28 mouse cellular contexts compared by ENCODE assay signal in the genomic region with DNA sequence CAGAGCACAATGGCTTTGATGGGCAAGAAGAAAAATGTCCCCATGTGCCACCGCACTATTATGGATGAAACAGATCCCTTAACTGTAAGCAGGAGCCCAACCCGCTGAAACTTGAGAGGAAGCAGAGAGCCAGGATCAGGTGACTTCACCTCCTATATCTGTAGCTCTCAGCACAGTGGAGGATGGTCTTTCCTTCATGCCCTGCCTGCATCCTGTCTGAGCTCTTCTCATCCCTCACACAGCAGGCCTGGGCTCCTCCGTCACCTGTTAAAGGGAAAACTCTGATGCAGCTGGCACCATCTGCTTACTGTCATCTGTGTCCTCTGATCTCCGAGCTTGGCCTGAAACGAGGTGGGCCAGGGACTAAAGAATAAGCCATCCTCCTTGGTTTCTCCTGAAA.
A peak's percentile ranks its signal among the peaks of the same experiment; 100 is the strongest.
DNase-seq lines count a peak whose midpoint lies in the region; ATAC-seq lines count a peak whose summit lies in the region.
"Had no signal": no experiment of that assay in that cellular context is flagged by ENCODE, and none has a peak within 500 bp of the region (broad histone marks: within the 10 kb centered on the region; RNA-seq: fewer than 3 reads in every experiment).

No protein-coding gene starts in this region.

- H3K9ac ChIP-seq in kidney, embryonic 15.5 days: no peak overlapping the region
- H3K9ac ChIP-seq: embryonic facial prominence, embryonic 12.5 days; forebrain, embryonic 15.5 days; hindbrain, embryonic 14.5 days; liver, embryonic 14.5 days; lung, embryonic 14.5 days; midbrain, embryonic 12.5 days; neural tube, embryonic 13.5 days had no signal

- H3K4me2 ChIP-seq in kidney, embryonic 15.5 days: no peak overlapping the region
- H3K4me2 ChIP-seq: embryonic facial prominence, embryonic 12.5 days; forebrain, embryonic 15.5 days; heart, embryonic 11.5 days; hindbrain, embryonic 14.5 days; lung, embryonic 14.5 days; midbrain, embryonic 12.5 days; neural tube, embryonic 13.5 days had no signal

- no peak overlapping the region for H3K27ac ChIP-seq in kidney, embryonic 15.5 days
- H3K27ac ChIP-seq in hindbrain, embryonic 10.5 days: no peak overlapping the region
- H3K27ac ChIP-seq: embryonic facial prominence, embryonic 12.5 days; forebrain, embryonic 10.5 days; forebrain, embryonic 15.5 days; hindbrain, embryonic 14.5 days; liver, embryonic 14.5 days; midbrain, embryonic 12.5 days; neural tube, embryonic 13.5 days had no signal

- no peaks in the 10 kb centered on the region for H3K36me3 ChIP-seq in kidney, embryonic 15.5 days
- H3K36me3 ChIP-seq in hindbrain, embryonic 10.5 days: no peaks in the 10 kb centered on the region
- H3K36me3 ChIP-seq: embryonic facial prominence, embryonic 12.5 days; forebrain, embryonic 10.5 days; forebrain, embryonic 15.5 days; midbrain, embryonic 12.5 days; neural tube, embryonic 13.5 days had no signal

- WGBS in kidney, embryonic 15.5 days: 44% methylated on average over 5 of the region's 5 CpGs
- 74% methylated on average over 5 of the region's 5 CpGs for WGBS in hindbrain, embryonic 10.5 days

- 0 out of 2 replicates have a peak, but pooled peaks have one; percentile 52 for ATAC-seq in kidney, embryonic 15.5 days (replicated peaks; ENCODE audit: low FRiP score)
- ATAC-seq in neutrophil, adult 5-6 weeks (ENCODE audit: extremely low read depth, insufficient number of reproducible peaks, low FRiP score, poor library complexity, severe bottlenecking): 0 out of 2 replicates have a peak, but pooled peaks have one; percentile 13
- ATAC-seq: forebrain, embryonic 15.5 days; intestine, postnatal 0 days; Patski had no signal

- DNase-seq in kidney, postnatal 36 days: no peak
- peak; percentile 45 for DNase-seq in thymus, postnatal 14 days
- no peak for DNase-seq in thymus, postnatal 25 days
- DNase-seq in lung, postnatal 25 days (ENCODE audit: low spot score): no peak
- DNase-seq in hindbrain, embryonic 10.5 days (ENCODE audit: low spot score): no peak
- DNase-seq: adrenal gland, postnatal 14 days; cerebellum, adult 11-12 months; cerebellum, adult 9-11 months; gastrocnemius, postnatal 36 days; heart, adult 18-20 months; heart, postnatal 4 days; kidney, postnatal 4 days; layer of hippocampus, postnatal 36 days; liver; lung, embryonic 14.5 days; lung, postnatal 14 days had no signal

- H3K4me1 ChIP-seq in kidney, embryonic 15.5 days: no peaks in the 10 kb centered on the region
- H3K4me1 ChIP-seq in hindbrain, embryonic 10.5 days (replicated peaks): peaks cover 22% of the 10 kb centered on the region
- H3K4me1 ChIP-seq: forebrain, embryonic 15.5 days had no signal

- H3K4me3 ChIP-seq in kidney, embryonic 15.5 days (replicated peaks): no peak overlapping the region
- no peak overlapping the region for H3K4me3 ChIP-seq in hindbrain, embryonic 10.5 days
- H3K4me3 ChIP-seq: embryonic facial prominence, embryonic 12.5 days; forebrain, embryonic 10.5 days; forebrain, embryonic 15.5 days; midbrain, embryonic 12.5 days; neural tube, embryonic 13.5 days had no signal

- no peaks in the 10 kb centered on the region for H3K27me3 ChIP-seq in kidney, embryonic 15.5 days
- H3K27me3 ChIP-seq in hindbrain, embryonic 10.5 days (ENCODE audit: insufficient read depth, poor library complexity, severe bottlenecking): no peaks in the 10 kb centered on the region
- H3K27me3 ChIP-seq: embryonic facial prominence, embryonic 12.5 days; forebrain, embryonic 15.5 days; midbrain, embryonic 12.5 days; neural tube, embryonic 13.5 days; Patski had no signal

- no peaks in the 10 kb centered on the region for H3K9me3 ChIP-seq in kidney, embryonic 15.5 days (replicated peaks)
- H3K9me3 ChIP-seq in hindbrain, embryonic 10.5 days: no peaks in the 10 kb centered on the region
- H3K9me3 ChIP-seq: embryonic facial prominence, embryonic 12.5 days; forebrain, embryonic 10.5 days; forebrain, embryonic 15.5 days; midbrain, embryonic 12.5 days; neural tube, embryonic 13.5 days had no signal
